Mouse (Mus musculus): ENCODE data around the gene Slc10a6. TPM values are rescaled to one million over a fixed set of nuclear protein-coding genes. Genes with fewer than 3 reads are reported as not detected.

Gene Slc10a6
- polyA plus RNA-seq, 2 experiments, result not detected

GRCm38 (mm10) chr5:103598264-103598663 lies 30.9 kb downstream of the Slc10a6 start:
- Histone ChIP-seq H3K4me1 (replicated peaks; ENCODE audit: control insufficient read depth in 2 of 2, insufficient read depth in 2 of 2, low read length in 1 of 2) (no peaks in the 10 kb centered on the region), H3K27me3 (ENCODE audit: control insufficient read depth, insufficient read depth, low read length) (no peaks in the 10 kb centered on the region), H3K4me2 (ENCODE audit: low read depth) (no peak overlapping the region), H3K36me3 (replicated peaks; ENCODE audit: control insufficient read depth, insufficient read depth, low read depth) (no peaks in the 10 kb centered on the region), H3K4me3 (ENCODE audit: insufficient read depth in 1 of 2, low read depth in 2 of 2, low read length in 2 of 2) (no peak overlapping the region), H3K9me3 (ENCODE audit: control insufficient read depth, low read length) (no peaks in the 10 kb centered on the region), H3K9ac (replicated peaks) (no peak overlapping the region), H3K27ac (no peak overlapping the region)
- TF ChIP-seq CTCF (IDR thresholded peaks at IDR 0.05; ENCODE audit: low read depth), result no peak
- TF ChIP-seq EP300 (IDR thresholded peaks at IDR 0.05; ENCODE audit: low read depth), result no peak
- WGBS (ENCODE audit: insufficient replicate concordance), result 66% methylated on average over 9 of the region's 9 CpGs
- ATAC-seq (ENCODE audit: insufficient read depth), result no peak
- no peak for DNase-seq (ENCODE audit: low read depth in 3 of 3, low spot score in 3 of 3)

GRCm38 (mm10) chr5:103597604-103598003 lies 31.6 kb downstream of the Slc10a6 start:
- H3K27ac ChIP-seq, result no peak overlapping the region
- H3K4me2 ChIP-seq (ENCODE audit: low read depth), result no peak overlapping the region
- H3K9ac ChIP-seq (replicated peaks), result no peak overlapping the region
- no peak for TF ChIP-seq EP300 (IDR thresholded peaks at IDR 0.05; ENCODE audit: low read depth)
- no peak for TF ChIP-seq CTCF (IDR thresholded peaks at IDR 0.05; ENCODE audit: low read depth)
- H3K4me3 ChIP-seq (ENCODE audit: insufficient read depth in 1 of 2, low read depth in 2 of 2, low read length in 2 of 2), result no peak overlapping the region
- H3K4me1 ChIP-seq (replicated peaks; ENCODE audit: control insufficient read depth in 2 of 2, insufficient read depth in 2 of 2, low read length in 1 of 2), result no peaks in the 10 kb centered on the region
- no peaks in the 10 kb centered on the region for H3K27me3 ChIP-seq (ENCODE audit: control insufficient read depth, insufficient read depth, low read length)
- no peaks in the 10 kb centered on the region for H3K36me3 ChIP-seq (replicated peaks; ENCODE audit: control insufficient read depth, insufficient read depth, low read depth)
- ATAC-seq (ENCODE audit: insufficient read depth), result no peak
- H3K9me3 ChIP-seq (ENCODE audit: control insufficient read depth, low read length), result no peaks in the 10 kb centered on the region
- 64% methylated on average over 6 of the region's 6 CpGs for WGBS (ENCODE audit: insufficient replicate concordance)
- DNase-seq (ENCODE audit: low read depth in 3 of 3, low spot score in 3 of 3), result no peak

GRCm38 (mm10) chr5:103596467-103597146 lies 32.6 kb downstream of the Slc10a6 start:
- TF ChIP-seq CTCF (IDR thresholded peaks at IDR 0.05; ENCODE audit: low read depth) (no peak), EP300 (IDR thresholded peaks at IDR 0.05; ENCODE audit: low read depth) (no peak)
- Histone ChIP-seq H3K9me3 (ENCODE audit: control insufficient read depth, low read length) (no peaks in the 10 kb centered on the region), H3K36me3 (replicated peaks; ENCODE audit: control insufficient read depth, insufficient read depth, low read depth) (no peaks in the 10 kb centered on the region), H3K9ac (replicated peaks) (no peak overlapping the region), H3K4me2 (ENCODE audit: low read depth) (no peak overlapping the region), H3K27ac (no peak overlapping the region), H3K27me3 (ENCODE audit: control insufficient read depth, insufficient read depth, low read length) (no peaks in the 10 kb centered on the region), H3K4me1 (replicated peaks; ENCODE audit: control insufficient read depth in 2 of 2, insufficient read depth in 2 of 2, low read length in 1 of 2) (no peaks in the 10 kb centered on the region), H3K4me3 (ENCODE audit: insufficient read depth in 1 of 2, low read depth in 2 of 2, low read length in 2 of 2) (no peak overlapping the region)
- WGBS (ENCODE audit: insufficient replicate concordance), result 62% methylated on average over 14 of the region's 14 CpGs
- DNase-seq (ENCODE audit: low read depth in 3 of 3, low spot score in 3 of 3) (no peak), ATAC-seq (ENCODE audit: insufficient read depth) (no peak)

GRCm38 (mm10) chr5:103595394-103596226 lies 33.6 kb downstream of the Slc10a6 start:
- no peak for DNase-seq (ENCODE audit: low read depth in 3 of 3, low spot score in 3 of 3)
- Histone ChIP-seq H3K36me3 (replicated peaks; ENCODE audit: control insufficient read depth, insufficient read depth, low read depth) (no peaks in the 10 kb centered on the region), H3K4me3 (ENCODE audit: insufficient read depth in 1 of 2, low read depth in 2 of 2, low read length in 2 of 2) (no peak overlapping the region), H3K4me2 (ENCODE audit: low read depth) (no peak overlapping the region), H3K27me3 (ENCODE audit: control insufficient read depth, insufficient read depth, low read length) (no peaks in the 10 kb centered on the region), H3K9ac (replicated peaks) (no peak overlapping the region), H3K9me3 (ENCODE audit: control insufficient read depth, low read length) (no peaks in the 10 kb centered on the region), H3K27ac (no peak overlapping the region), H3K4me1 (replicated peaks; ENCODE audit: control insufficient read depth in 2 of 2, insufficient read depth in 2 of 2, low read length in 1 of 2) (no peaks in the 10 kb centered on the region)
- WGBS (ENCODE audit: insufficient replicate concordance), result 35% methylated on average over 13 of the region's 13 CpGs
- ATAC-seq (ENCODE audit: insufficient read depth), result no peak
- TF ChIP-seq CTCF (IDR thresholded peaks at IDR 0.05; ENCODE audit: low read depth), result no peak
- TF ChIP-seq EP300 (IDR thresholded peaks at IDR 0.05; ENCODE audit: low read depth), result no peak

GRCm38 (mm10) chr5:103593575-103593974 lies 35.6 kb downstream of the Slc10a6 start:
- no peak for ATAC-seq (ENCODE audit: insufficient read depth)
- 65% methylated on average over 9 of the region's 9 CpGs for WGBS (ENCODE audit: insufficient replicate concordance)
- no peak overlapping the region for H3K4me3 ChIP-seq (ENCODE audit: insufficient read depth in 1 of 2, low read depth in 2 of 2, low read length in 2 of 2)
- DNase-seq (ENCODE audit: low read depth in 3 of 3, low spot score in 3 of 3), result no peak
- H3K36me3 ChIP-seq (replicated peaks; ENCODE audit: control insufficient read depth, insufficient read depth, low read depth), result no peaks in the 10 kb centered on the region
- no peaks in the 10 kb centered on the region for H3K4me1 ChIP-seq (replicated peaks; ENCODE audit: control insufficient read depth in 2 of 2, insufficient read depth in 2 of 2, low read length in 1 of 2)
- no peaks in the 10 kb centered on the region for H3K27me3 ChIP-seq (ENCODE audit: control insufficient read depth, insufficient read depth, low read length)
- H3K4me2 ChIP-seq (ENCODE audit: low read depth), result no peak overlapping the region
- H3K9ac ChIP-seq (replicated peaks), result no peak overlapping the region
- TF ChIP-seq EP300 (IDR thresholded peaks at IDR 0.05; ENCODE audit: low read depth) (no peak), CTCF (IDR thresholded peaks at IDR 0.05; ENCODE audit: low read depth) (no peak)
- H3K9me3 ChIP-seq (ENCODE audit: control insufficient read depth, low read length), result no peaks in the 10 kb centered on the region
- H3K27ac ChIP-seq, result no peak overlapping the region
